8 mouse cellular contexts compared by ENCODE assay signal in the genomic region with DNA sequence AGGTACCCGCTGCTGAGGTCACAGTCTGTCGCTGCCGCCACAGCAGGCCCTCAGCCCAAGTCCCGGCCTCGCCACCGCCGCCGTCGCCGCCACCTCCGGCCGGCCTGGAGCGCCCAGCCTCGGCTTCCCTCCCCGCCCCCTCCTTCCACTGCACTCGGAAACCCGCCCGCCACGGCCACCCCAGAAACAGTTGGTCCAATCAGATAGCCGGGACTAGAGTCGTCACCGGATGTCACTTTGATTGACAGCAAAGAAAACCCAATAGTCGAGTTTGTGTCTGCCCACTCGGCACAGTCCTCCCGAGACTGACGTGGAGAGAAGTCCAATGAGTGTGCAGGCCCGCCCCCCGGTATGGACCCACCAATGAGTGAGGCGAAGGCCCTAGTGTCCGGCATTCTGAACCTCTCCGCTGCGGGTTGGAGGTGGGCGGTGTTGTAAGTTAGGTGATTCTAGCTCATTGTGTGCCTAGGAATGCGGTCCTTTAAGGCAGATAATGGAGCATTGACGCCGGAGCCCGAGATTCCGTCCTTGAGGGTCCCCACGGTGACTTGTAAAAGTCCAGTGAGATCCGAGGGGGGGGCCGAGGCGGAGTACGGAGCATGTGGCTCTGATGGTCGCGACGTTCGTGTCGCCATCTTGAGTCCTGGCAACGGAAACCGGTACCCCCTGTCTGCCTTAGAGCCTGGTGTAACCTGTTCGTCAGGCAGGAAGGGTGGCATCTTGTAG. TPM values are rescaled to one million over a fixed set of nuclear protein-coding genes. Genes with fewer than 3 reads are reported as not detected.
DNase-seq lines count a peak whose midpoint lies in the region; ATAC-seq and TF ChIP-seq lines count a peak whose summit lies in the region.

A gene (minus strand): TSS at position 156 of the 726 bp plus-strand sequence.

- H3K4me3 ChIP-seq in heart, embryonic 12.5 days = peak within 1 kb of the TSS; percentile 83
- peak within 1 kb of the TSS; percentile 67 for H3K4me3 ChIP-seq in kidney, postnatal 0 days (replicated peaks; ENCODE audit: low read depth, low read length)
- peak within 1 kb of the TSS; percentile 91 for H3K4me3 ChIP-seq in liver, embryonic 11.5 days (ENCODE audit: low read depth, low read length)
- peak within 1 kb of the TSS; percentile 84 for H3K4me3 ChIP-seq in stomach, embryonic 14.5 days (ENCODE audit: low read depth, low read length)

- no peaks in the 10 kb centered on the region for H3K27me3 ChIP-seq in heart, embryonic 12.5 days (replicated peaks)
- no peaks in the 10 kb centered on the region for H3K27me3 ChIP-seq in kidney, postnatal 0 days (ENCODE audit: insufficient read depth, low read length)
- no peaks in the 10 kb centered on the region for H3K27me3 ChIP-seq in liver, embryonic 11.5 days (replicated peaks; ENCODE audit: control insufficient read depth, insufficient read depth, low read length)
- H3K27me3 ChIP-seq in stomach, embryonic 14.5 days (ENCODE audit: control insufficient read depth, insufficient read depth, low read length) = no peaks in the 10 kb centered on the region

- peak within 1 kb of the TSS; percentile 92 for H3K4me2 ChIP-seq in heart, embryonic 12.5 days
- peak within 1 kb of the TSS; percentile 79 for H3K4me2 ChIP-seq in kidney, postnatal 0 days (ENCODE audit: low read length)
- H3K4me2 ChIP-seq in liver, embryonic 11.5 days = peak within 1 kb of the TSS; percentile 95
- peak within 1 kb of the TSS; percentile 85 for H3K4me2 ChIP-seq in stomach, embryonic 14.5 days (replicated peaks; ENCODE audit: low read depth, low read length)

- peaks cover 21% of the 10 kb centered on the region for H3K36me3 ChIP-seq in heart, embryonic 12.5 days
- H3K36me3 ChIP-seq in kidney, postnatal 0 days (ENCODE audit: insufficient read depth, low read length) = no peaks in the 10 kb centered on the region
- H3K36me3 ChIP-seq in liver, embryonic 11.5 days (ENCODE audit: control insufficient read depth, insufficient read depth, low read length) = peaks cover 9% of the 10 kb centered on the region
- H3K36me3 ChIP-seq in stomach, embryonic 14.5 days (ENCODE audit: control insufficient read depth, insufficient read depth, low read length) = peaks cover 8% of the 10 kb centered on the region

- H3K27ac ChIP-seq in heart, embryonic 12.5 days (ENCODE audit: poor library complexity, severe bottlenecking) = peak within 1 kb of the TSS; percentile 100
- H3K27ac ChIP-seq in kidney, postnatal 0 days = peak within 1 kb of the TSS; percentile 99
- H3K27ac ChIP-seq in liver, embryonic 11.5 days (ENCODE audit: low read depth, low read length) = peak within 1 kb of the TSS; percentile 99
- H3K27ac ChIP-seq in stomach, embryonic 14.5 days (ENCODE audit: low read length) = peak within 1 kb of the TSS; percentile 98

- peak within 1 kb of the TSS; percentile 94 for H3K9ac ChIP-seq in heart, embryonic 12.5 days
- peak within 1 kb of the TSS; percentile 84 for H3K9ac ChIP-seq in kidney, postnatal 0 days (ENCODE audit: low read depth, low read length)
- H3K9ac ChIP-seq in liver, embryonic 11.5 days (ENCODE audit: low read depth, low read length) = peak within 1 kb of the TSS; percentile 97
- peak within 1 kb of the TSS; percentile 86 for H3K9ac ChIP-seq in stomach, embryonic 14.5 days (replicated peaks; ENCODE audit: low read depth, low read length)

- WGBS in heart, embryonic 12.5 days = 0% methylated on average over 51 of the region's 51 CpGs
- WGBS in kidney, postnatal 0 days = under 1% methylated on average over 51 of the region's 51 CpGs
- WGBS in liver, embryonic 11.5 days = under 1% methylated on average over 50 of the region's 51 CpGs
- WGBS in stomach, embryonic 14.5 days = under 1% methylated on average over 46 of the region's 51 CpGs

- H3K4me1 ChIP-seq in heart, embryonic 12.5 days (replicated peaks) = peaks cover 39% of the 10 kb centered on the region
- peaks cover 33% of the 10 kb centered on the region for H3K4me1 ChIP-seq in kidney, postnatal 0 days (replicated peaks; ENCODE audit: insufficient read depth, low read length)
- H3K4me1 ChIP-seq in liver, embryonic 11.5 days (replicated peaks; ENCODE audit: control insufficient read depth, insufficient read depth, low read length) = peaks cover 44% of the 10 kb centered on the region
- peaks cover 42% of the 10 kb centered on the region for H3K4me1 ChIP-seq in stomach, embryonic 14.5 days (ENCODE audit: control insufficient read depth, insufficient read depth, low read length)

- peak; percentile 91 for ATAC-seq in erythroid progenitor cell, adult 5-6 weeks (replicated peaks; ENCODE audit: low FRiP score, poor library complexity, severe bottlenecking)
- peak; percentile 98 for ATAC-seq in heart, embryonic 12.5 days (ENCODE audit: insufficient number of reproducible peaks, low FRiP score)
- ATAC-seq in kidney, postnatal 0 days (replicated peaks; ENCODE audit: low FRiP score, low read depth) = peak; percentile 98
- ATAC-seq in liver, embryonic 11.5 days (replicated peaks; ENCODE audit: low FRiP score) = peak; percentile 98
- peak; percentile 99 for ATAC-seq in stomach, embryonic 14.5 days (ENCODE audit: insufficient number of reproducible peaks, insufficient read depth, low FRiP score, low read depth)

- peak; percentile 26; the same call in 1 of the 2 replicates for TF ChIP-seq CTCF in kidney, postnatal 0 days (IDR thresholded peaks at IDR 0.05; ENCODE audit: low read depth)

- peak; percentile 98 for DNase-seq in CD4-positive helper T cell, adult 2 months (ENCODE audit: low read depth, low spot score)
- DNase-seq in brain, embryonic 18.5 days (ENCODE audit: low read depth, low spot score) = peak; percentile 99
- DNase-seq in kidney, postnatal 0 days (ENCODE audit: low spot score) = peak; percentile 99
- DNase-seq in liver, embryonic 11.5 days (ENCODE audit: low spot score) = peak; percentile 95
- DNase-seq in naive thymus-derived CD4-positive, alpha-beta T cell, adult 2 months (ENCODE audit: low read depth) = peak; percentile 97

- H3K9me3 ChIP-seq in heart, embryonic 12.5 days (replicated peaks) = no peaks in the 10 kb centered on the region
- no peaks in the 10 kb centered on the region for H3K9me3 ChIP-seq in kidney, postnatal 0 days (replicated peaks; ENCODE audit: low read length)
- no peaks in the 10 kb centered on the region for H3K9me3 ChIP-seq in liver, embryonic 11.5 days (ENCODE audit: control insufficient read depth, low read length)
- no peaks in the 10 kb centered on the region for H3K9me3 ChIP-seq in stomach, embryonic 14.5 days (ENCODE audit: control insufficient read depth, low read depth, low read length)

RNA-seq across cellular contexts. Expression of the gene that starts here (rescaled TPM):
- total RNA-seq in erythroid progenitor cell, adult 5-6 weeks (2015; ENCODE audit: low replicate concordance) = 34.4 and 34.6 TPM in 2 replicates
- total RNA-seq in erythroid progenitor cell, adult 5-6 weeks (2017; ENCODE audit: low replicate concordance) = 34.8 and 37.4 TPM in 2 replicates
- 85.8 and 89.7 TPM in 2 replicates for polyA plus RNA-seq in heart, embryonic 12.5 days (2016; fragmentation: Nextera tagmentation; extraction: Ambion mirVana)
- 77.3 and 88.0 TPM in 2 replicates for polyA plus RNA-seq in kidney, postnatal 0 days (2015; fragmentation: Nextera tagmentation; extraction: Ambion mirVana)
- polyA plus RNA-seq in liver, embryonic 11.5 days (2014; fragmentation: Nextera tagmentation; extraction: Ambion mirVana) = 27.6 and 28.9 TPM in 2 replicates
- 30.4 and 36.4 TPM in 2 replicates for polyA plus RNA-seq in stomach, embryonic 14.5 days (2014; fragmentation: Nextera tagmentation; extraction: Ambion mirVana)

Comparison
In these comparisons a context has a peak if more than half of its experiments do, and no peak if none do; other contexts are left out.
1. Peak in every context shown above with its lines: DNase-seq, ATAC-seq, H3K4me3 ChIP-seq and H3K27ac ChIP-seq.